Mouse (Mus musculus) small intestine, adult 2 months (tissue): ENCODE data around the gene Fam53a.

Source experiments
- CTCF ChIP-seq: fragments of 200-500 bp; IDR thresholded peaks from 2 replicates; pipeline ENCODE4 v1.5.1; 2012; ENCODE audit warnings: low read depth, mild to moderate bottlenecking, control low read depth, inconsistent platforms, low read length, moderate library complexity, mixed read lengths; ENCODE audit not compliant: insufficient replicate concordance, insufficient read length; ENCODE audit errors: extremely low read depth
- POLR2A ChIP-seq: fragments of 200-500 bp; IDR thresholded peaks from 2 replicates; pipeline ENCODE4 v1.6.1; 2012; ENCODE audit warnings: low read depth, mild to moderate bottlenecking, control low read depth, inconsistent platforms, low read length, moderate library complexity

DNA sequence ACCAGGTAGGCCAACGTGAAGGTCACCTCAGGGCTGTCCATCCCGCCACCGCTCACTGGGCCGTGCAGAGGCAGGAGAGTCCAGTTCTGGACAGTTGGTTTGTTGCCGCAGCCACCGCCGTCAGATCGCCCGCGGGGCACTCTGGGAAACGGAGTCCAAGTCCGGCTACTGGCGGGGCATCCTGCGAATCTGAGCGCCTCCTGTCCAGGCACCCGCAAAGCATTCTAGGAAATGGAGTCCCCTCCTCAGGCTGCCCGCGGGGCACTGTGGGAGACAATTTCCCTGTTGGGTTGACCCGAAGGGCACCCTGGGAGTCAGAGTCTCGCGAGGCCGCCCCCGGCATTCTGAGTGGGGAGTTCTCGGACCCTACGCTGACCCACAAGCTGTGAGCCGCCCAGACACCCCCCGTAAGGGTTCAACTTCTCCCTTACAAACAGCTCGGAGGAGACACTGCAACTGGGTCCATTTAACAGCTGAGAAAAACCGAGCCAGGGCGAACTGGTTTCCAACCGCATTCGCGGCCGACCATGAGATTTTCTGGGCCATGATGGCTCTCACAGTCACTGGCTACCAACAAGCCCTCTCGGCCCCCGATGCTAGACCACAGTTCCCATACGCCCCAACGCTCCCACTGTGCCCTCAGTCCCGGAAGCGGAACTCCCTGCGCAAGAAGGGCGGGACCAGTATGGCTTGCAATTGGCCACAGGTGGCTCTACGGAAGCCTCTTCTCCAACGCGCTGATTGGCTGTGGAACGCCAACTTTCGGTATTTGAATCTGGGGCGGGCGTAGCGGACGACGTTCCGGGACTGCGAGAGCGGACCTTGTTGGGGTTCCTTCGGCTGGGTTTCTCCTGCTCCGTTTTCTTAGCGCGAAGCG lies 28.6 kb upstream of the Fam53a start, which contains the start of the genes Tacc3 and Tmem129:
- TF ChIP-seq CTCF (no peak), POLR2A (peak; percentile 66)
